Mouse (Mus musculus) stomach, embryonic 15.5 days (tissue): ENCODE measurements around the gene Srrt. TPM values are rescaled to one million over a fixed set of nuclear protein-coding genes. Genes with fewer than 3 reads are reported as not detected.
"Not testable (repeated sequence)": the region's sequence is repeated elsewhere in the genome, so short reads cannot be mapped to it uniquely, and the experiment has no call there.

Experiments used
- ATAC-seq: fragments of 200-750 bp; cut with Nextera tagmentation; 2 replicates; pipeline ENCODE4 v1.8.0; 2017; ENCODE audit warnings: low read depth, moderate number of reproducible peaks, moderate TSS enrichment; ENCODE audit not compliant: insufficient read depth, low FRiP score
- H3K27ac ChIP-seq: fragments of 300-500 bp; sonication (generic); 2 replicates; pipeline ENCODE4 v1.5.1; 2015; ENCODE audit warnings: mild to moderate bottlenecking, inconsistent platforms
- H3K27me3 ChIP-seq: fragments of 300-500 bp; sonication (generic); replicated peaks from 2 replicates; pipeline ENCODE4 v1.6.1; 2015; ENCODE audit warnings: inconsistent platforms
- H3K36me3 ChIP-seq: fragments of 300-500 bp; sonication (generic); 2 replicates; pipeline ENCODE4 v1.6.1; 2015; ENCODE audit warnings: inconsistent platforms
- H3K4me1 ChIP-seq: fragments of 300-500 bp; sonication (generic); 2 replicates; pipeline ENCODE4 v1.6.1; 2015; ENCODE audit warnings: inconsistent platforms
- H3K4me2 ChIP-seq: fragments of 300-500 bp; sonication (generic); 2 replicates; pipeline ENCODE4 v1.6.1; 2015; ENCODE audit warnings: mild to moderate bottlenecking, inconsistent platforms
- H3K4me3 ChIP-seq: fragments of 300-500 bp; sonication (generic); replicated peaks from 2 replicates; pipeline ENCODE4 v1.5.1; 2015; ENCODE audit warnings: inconsistent platforms
- H3K9ac ChIP-seq: fragments of 300-500 bp; sonication (generic); 2 replicates; pipeline ENCODE4 v1.6.1; 2015; ENCODE audit warnings: inconsistent platforms
- H3K9me3 ChIP-seq: fragments of 300-500 bp; sonication (generic); 2 replicates; pipeline ENCODE4 v1.6.1; 2016; ENCODE audit warnings: inconsistent platforms
- WGBS: fragments of 180-500 bp; shearing (Covaris S2); methylation state at CpG from one replicate; pipeline ENCODE4 v1.1.7; 2015; 5-methylcytosine and 5-hydroxymethylcytosine counted together
- polyA plus RNA-seq: library from polyadenylated mRNA; unstranded; fragments of >200 nt; fragmentation: Nextera tagmentation; extraction: Ambion mirVana; gene quantifications from 2 replicates; pipeline ENCODE4 v1.2.1, GENCODE M21; 2015

Srrt gene
- polyA plus RNA-seq, 1 experiment from 2014 or later: 113 TPM

GRCm38 (mm10) chr5:137293282-137293681, 14.2 kb downstream of the Srrt start:
- Histone ChIP-seq H3K4me3 (peak overlapping the region; percentile 61), H3K4me2 (peak overlapping the region; percentile 99), H3K36me3 (peaks cover 30% of the 10 kb centered on the region), H3K27me3 (peaks cover 20% of the 10 kb centered on the region), H3K4me1 (peaks cover 31% of the 10 kb centered on the region), H3K27ac (peak overlapping the region; percentile 98), H3K9ac (peak overlapping the region; percentile 73), H3K9me3 (no peaks in the 10 kb centered on the region)
- ATAC-seq: peak; percentile 51
- under 1% methylated on average over 14 of the region's 15 CpGs for WGBS

- Histone ChIP-seq H3K9me3 (no peaks in the 10 kb centered on the region), H3K4me3 (no peak overlapping the region), H3K4me2 (no peak overlapping the region), H3K36me3 (peaks cover 12% of the 10 kb centered on the region), H3K9ac (no peak overlapping the region), H3K27me3 (peaks cover 33% of the 10 kb centered on the region), H3K27ac (no peak overlapping the region), H3K4me1 (peaks cover 44% of the 10 kb centered on the region)
- WGBS: 79% methylated on average over 15 of the region's 15 CpGs
- ATAC-seq: no peak
These were observed 16.0 kb downstream of the Srrt start for GRCm38 (mm10) chr5:137291381-137291926.

GRCm38 (mm10) chr5:137290677-137291076, 16.8 kb downstream of the Srrt start:
- Histone ChIP-seq H3K27me3 (peaks cover 33% of the 10 kb centered on the region), H3K9ac (no peak overlapping the region), H3K4me2 (no peak overlapping the region), H3K36me3 (peaks cover 4% of the 10 kb centered on the region), H3K4me1 (peaks cover 44% of the 10 kb centered on the region), H3K4me3 (no peak overlapping the region), H3K27ac (no peak overlapping the region), H3K9me3 (no peaks in the 10 kb centered on the region)
- WGBS: 22% methylated on average over 15 of the region's 15 CpGs
- peak; percentile 42; the same call in 1 of the 2 replicates for ATAC-seq

GRCm38 (mm10) chr5:137289591-137290365, 17.7 kb downstream of the Srrt start:
- Histone ChIP-seq H3K27ac (0 out of 2 replicates have a peak overlapping the region, but pooled peaks have one; percentile 49), H3K9me3 (no peaks in the 10 kb centered on the region), H3K9ac (no peak overlapping the region), H3K36me3 (no peaks in the 10 kb centered on the region), H3K4me2 (peak overlapping the region; percentile 69), H3K4me1 (peaks cover 37% of the 10 kb centered on the region), H3K27me3 (peaks cover 33% of the 10 kb centered on the region), H3K4me3 (peak overlapping the region; percentile 43; the same call in 1 of the 2 replicates)
- peak; percentile 52 for ATAC-seq
- 45% methylated on average over 13 of the region's 13 CpGs for WGBS

- 4% methylated on average over 25 of the region's 25 CpGs for WGBS
- H3K9me3 ChIP-seq: no peaks in the 10 kb centered on the region
- H3K9ac ChIP-seq: no peak overlapping the region
- H3K27ac ChIP-seq: no peak overlapping the region
- peaks cover 32% of the 10 kb centered on the region for H3K4me1 ChIP-seq
- H3K27me3 ChIP-seq: peaks cover 33% of the 10 kb centered on the region
- no peak for ATAC-seq
- peak overlapping the region; percentile 43 for H3K4me3 ChIP-seq
- peak overlapping the region; percentile 69 for H3K4me2 ChIP-seq
- no peaks in the 10 kb centered on the region for H3K36me3 ChIP-seq
These were observed 18.4 kb downstream of the Srrt start for GRCm38 (mm10) chr5:137288999-137289470.

GRCm38 (mm10) chr5:137287953-137288743, 19.3 kb downstream of the Srrt start:
- peaks cover 33% of the 10 kb centered on the region for H3K27me3 ChIP-seq
- H3K4me2 ChIP-seq: peak overlapping the region; percentile 69
- H3K36me3 ChIP-seq: no peaks in the 10 kb centered on the region
- peaks cover 28% of the 10 kb centered on the region for H3K4me1 ChIP-seq
- under 1% methylated on average over 61 of the region's 65 CpGs for WGBS
- ATAC-seq: no peak
- H3K4me3 ChIP-seq: peak overlapping the region; percentile 43
- H3K27ac ChIP-seq: no peak overlapping the region
- H3K9ac ChIP-seq: peak overlapping the region; percentile 26
- no peaks in the 10 kb centered on the region for H3K9me3 ChIP-seq

- Histone ChIP-seq H3K36me3 (no peaks in the 10 kb centered on the region), H3K27me3 (peaks cover 33% of the 10 kb centered on the region), H3K9me3 (no peaks in the 10 kb centered on the region), H3K4me2 (peak within 1 kb of the TSS; percentile 69), H3K4me1 (peaks cover 25% of the 10 kb centered on the region), H3K9ac (peak within 1 kb of the TSS; percentile 26), H3K4me3 (peak within 1 kb of the TSS; percentile 43), H3K27ac (no peak within 1 kb of the TSS)
- ATAC-seq: no peak
- WGBS: 3% methylated on average over 40 of the region's 40 CpGs
These were observed 20.2 kb downstream of the Srrt start, which contains the start of gene Ache for GRCm38 (mm10) chr5:137287032-137287952. Gene Ache, plus strand, starts transcription at chr5:137287519.

GRCm38 (mm10) chr5:137286655-137287031, 20.8 kb downstream of the Srrt start:
- Histone ChIP-seq H3K27me3 (peaks cover 33% of the 10 kb centered on the region), H3K4me2 (peak overlapping the region; percentile 69), H3K9me3 (no peaks in the 10 kb centered on the region), H3K4me1 (peaks cover 25% of the 10 kb centered on the region), H3K36me3 (no peaks in the 10 kb centered on the region), H3K27ac (no peak overlapping the region), H3K4me3 (peak overlapping the region; percentile 35), H3K9ac (no peak overlapping the region)
- ATAC-seq: no peak
- under 1% methylated on average over 16 of the region's 16 CpGs for WGBS

GRCm38 (mm10) chr5:137285986-137286385, 21.5 kb downstream of the Srrt start:
- peaks cover 25% of the 10 kb centered on the region for H3K4me1 ChIP-seq
- no peak for ATAC-seq
- 30% methylated on average over 7 of the region's 7 CpGs for WGBS

GRCm38 (mm10) chr5:137285045-137285444, 22.4 kb downstream of the Srrt start:
- 65% methylated on average over 5 of the region's 5 CpGs for WGBS
- no peak overlapping the region for H3K9ac ChIP-seq
- no peak overlapping the region for H3K27ac ChIP-seq
- H3K9me3 ChIP-seq: no peaks in the 10 kb centered on the region
- H3K4me1 ChIP-seq: peaks cover 25% of the 10 kb centered on the region
- H3K36me3 ChIP-seq: no peaks in the 10 kb centered on the region
- no peak overlapping the region for H3K4me2 ChIP-seq
- no peak overlapping the region for H3K4me3 ChIP-seq
- no peak for ATAC-seq
- peaks cover 26% of the 10 kb centered on the region for H3K27me3 ChIP-seq

More at GRCm38 (mm10) chr5:137285986-137286385, 21.5 kb downstream of the Srrt start:
- no peak overlapping the region for H3K27ac ChIP-seq
- H3K4me3 ChIP-seq: no peak overlapping the region
- H3K9ac ChIP-seq: no peak overlapping the region
- no peaks in the 10 kb centered on the region for H3K36me3 ChIP-seq
- H3K27me3 ChIP-seq: peaks cover 33% of the 10 kb centered on the region
- H3K4me2 ChIP-seq: no peak overlapping the region
- no peaks in the 10 kb centered on the region for H3K9me3 ChIP-seq

GRCm38 (mm10) chr5:137284411-137284810, 23.1 kb downstream of the Srrt start:
- H3K36me3 ChIP-seq, H3K9ac ChIP-seq, H3K4me2 ChIP-seq, ATAC-seq, H3K27ac ChIP-seq, H3K9me3 ChIP-seq, H3K4me3 ChIP-seq: not testable (repeated sequence)
- 82% methylated on average over 6 of the region's 6 CpGs for WGBS
- Histone ChIP-seq H3K27me3 (peaks cover 21% of the 10 kb centered on the region), H3K4me1 (peaks cover 23% of the 10 kb centered on the region)
